Mouse (Mus musculus): ENCODE measurements around the gene Pik3r1.

Gene Pik3r1

DNA sequence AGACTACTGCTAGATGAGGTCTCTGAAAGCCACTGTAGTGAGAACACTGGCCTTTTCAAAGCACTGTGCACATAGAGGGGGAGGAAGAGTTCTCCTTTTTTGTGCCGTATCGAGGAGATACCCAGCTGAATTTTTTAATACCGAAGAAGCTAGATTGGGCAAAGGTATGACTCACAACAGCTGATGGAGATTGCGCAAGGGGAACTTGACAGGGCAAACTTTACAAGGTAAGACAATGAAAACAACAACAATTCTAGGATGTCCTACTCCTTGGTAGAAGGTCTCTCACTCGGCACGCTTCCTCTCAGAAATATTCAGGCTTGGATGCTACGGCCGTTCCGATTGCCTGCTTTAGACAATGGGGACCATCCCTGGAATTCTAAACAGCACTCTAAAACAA lies 55.9 kb downstream of the Pik3r1 start:
- DNase-seq (ENCODE audit: low spot score in 2 of 2): no peak

DNA sequence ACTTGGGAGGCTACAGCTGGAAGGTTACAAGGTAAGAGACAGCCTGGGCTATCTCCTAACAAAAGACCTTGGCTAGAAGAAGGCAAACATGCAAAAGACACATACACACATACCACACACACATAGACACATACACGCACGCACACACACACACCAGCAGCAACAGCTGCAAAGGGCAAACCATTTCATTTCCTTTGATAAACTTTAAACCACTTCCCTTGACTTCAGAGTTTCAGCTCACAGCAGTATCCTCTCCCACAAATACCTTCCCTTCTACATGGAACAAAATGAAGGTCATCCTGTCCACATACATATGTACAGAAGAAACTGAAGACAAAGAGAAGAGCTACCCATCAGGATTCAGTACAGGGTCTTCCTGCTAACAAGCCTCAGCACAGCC lies 56.7 kb downstream of the Pik3r1 start:
- DNase-seq (ENCODE audit: low spot score in 2 of 2): no peak

DNA sequence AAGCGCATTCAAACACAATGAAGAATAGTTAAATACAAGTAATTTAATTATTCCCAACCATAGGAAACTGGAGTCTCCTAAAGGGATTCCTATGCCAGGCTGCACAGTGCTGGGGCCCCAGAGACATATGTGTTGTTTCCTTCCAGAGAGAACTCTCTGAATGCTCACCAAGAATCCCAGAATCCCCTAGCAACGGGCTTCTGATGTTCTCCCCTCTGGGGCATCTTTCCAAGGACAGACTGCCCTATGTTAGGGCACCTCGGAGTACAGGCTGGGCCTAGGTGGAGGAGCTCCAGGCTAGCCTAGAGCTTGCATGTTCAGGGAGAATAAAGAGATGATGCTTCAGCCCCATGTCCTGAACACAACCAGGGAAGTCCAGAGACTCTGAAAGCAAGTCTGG lies 58.2 kb downstream of the Pik3r1 start:
- DNase-seq (ENCODE audit: low spot score in 2 of 2): no peak

DNA sequence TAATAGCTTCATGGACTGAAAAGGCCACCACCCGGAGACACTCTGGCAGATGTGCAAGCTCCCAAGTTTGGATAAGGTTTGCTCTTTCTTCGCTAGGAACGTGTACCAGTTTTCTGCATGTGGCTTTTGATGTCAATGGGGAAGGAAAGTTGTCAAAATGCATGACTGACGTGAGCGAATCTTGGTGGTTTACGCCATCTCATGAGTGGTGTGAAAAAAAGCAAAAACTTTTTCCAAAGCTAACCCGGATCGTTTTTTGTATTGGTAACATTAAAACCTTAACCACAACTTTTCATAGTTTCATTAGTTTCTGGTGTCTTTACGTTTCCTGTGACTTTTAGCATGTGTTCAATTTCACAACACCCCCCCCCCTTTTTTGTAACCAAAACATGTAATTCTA lies 60.8 kb downstream of the Pik3r1 start:
- DNase-seq (ENCODE audit: low spot score in 2 of 2): no peak

DNA sequence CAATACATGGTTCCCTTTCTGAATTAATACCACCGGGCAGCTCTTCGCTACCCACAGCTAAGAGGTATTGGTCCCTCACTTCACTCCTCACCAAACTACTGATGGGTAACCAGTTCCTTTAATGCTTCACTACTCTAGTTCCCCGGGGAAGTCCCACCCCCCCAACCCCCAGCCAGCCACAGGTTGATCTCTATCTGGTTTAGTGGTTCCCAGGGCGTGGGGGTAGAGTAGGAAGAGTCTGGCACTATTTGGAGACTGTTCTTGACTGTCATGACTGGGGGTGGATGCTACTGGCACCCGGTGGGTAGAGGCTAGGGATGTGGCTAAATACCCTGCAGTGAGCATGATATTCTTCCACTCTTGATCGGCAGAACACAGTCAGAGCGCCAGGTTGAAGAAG lies 61.6 kb downstream of the Pik3r1 start:
- DNase-seq (ENCODE audit: low spot score in 2 of 2): no peak

DNA sequence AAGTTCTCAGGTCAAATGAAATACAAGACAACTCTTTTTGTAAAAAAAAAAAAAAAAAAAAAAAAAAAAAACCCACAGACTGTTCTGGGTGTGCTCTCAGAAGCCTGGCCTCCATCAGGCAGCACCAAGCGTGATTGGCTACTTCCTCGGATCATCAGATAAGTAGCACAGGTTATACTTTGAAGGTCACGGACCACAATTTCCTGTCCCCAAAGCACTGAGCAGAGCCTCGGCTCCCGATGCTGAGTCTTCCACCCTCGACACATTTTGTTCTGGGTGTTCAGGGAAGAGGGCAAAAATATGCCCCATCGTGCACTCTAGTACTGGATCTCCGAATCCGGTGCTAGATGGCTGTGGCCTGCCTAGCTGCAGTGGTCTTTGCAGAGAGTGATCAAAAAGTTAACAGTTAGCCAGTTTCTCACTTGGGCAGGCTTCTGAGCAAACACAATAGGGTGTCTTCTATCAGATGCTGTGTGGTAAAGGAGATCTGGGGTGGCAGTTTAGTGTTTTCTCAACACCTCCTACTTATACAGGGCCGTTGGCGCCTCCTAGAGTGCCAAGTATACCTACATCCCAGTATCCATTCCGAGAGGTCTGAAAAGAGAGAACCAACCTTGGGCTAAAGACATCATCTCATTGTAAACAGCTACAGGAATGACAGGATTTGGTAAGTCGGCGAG lies 65.8 kb downstream of the Pik3r1 start:
- DNase-seq (ENCODE audit: low spot score in 2 of 2): no peak

DNA sequence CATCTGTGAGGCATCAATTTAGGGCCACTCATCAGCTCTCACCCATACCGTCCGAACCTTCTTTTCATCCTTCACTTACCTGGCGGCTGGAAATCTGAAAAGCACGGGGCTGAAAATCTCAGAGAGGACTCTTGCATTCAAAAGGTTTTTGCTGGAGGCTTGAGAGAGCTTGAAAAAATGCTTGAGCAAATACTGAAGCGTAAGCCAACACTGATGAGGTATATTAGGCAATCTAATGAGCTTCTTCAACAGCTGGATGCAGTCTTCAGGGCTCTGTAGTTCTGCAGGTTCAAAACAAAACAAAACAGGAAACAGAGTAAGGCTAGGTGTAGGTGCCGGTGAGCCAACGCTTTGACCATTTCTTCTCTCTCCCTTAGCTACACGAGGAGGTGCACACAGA lies 66.4 kb downstream of the Pik3r1 start:
- DNase-seq (ENCODE audit: low spot score in 2 of 2): no peak

DNA sequence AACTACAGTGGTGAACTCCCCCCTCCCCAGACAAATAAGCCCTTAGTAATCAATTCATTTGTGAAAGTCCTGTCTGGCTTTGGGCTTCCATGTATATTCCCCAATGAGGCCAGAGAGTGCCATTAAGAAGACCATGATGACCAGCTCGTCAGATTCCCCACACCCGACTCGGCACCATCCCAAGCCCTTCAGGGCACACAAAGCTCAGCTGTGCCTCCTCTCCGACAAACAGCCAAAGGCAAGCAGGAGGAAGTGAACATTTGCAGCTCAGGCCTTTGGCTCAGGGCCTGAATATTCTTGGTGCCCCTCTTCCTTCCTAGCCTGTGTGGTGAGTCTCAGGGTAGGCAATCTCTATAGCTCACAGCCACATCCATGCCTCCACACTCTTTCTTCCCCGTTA lies 68.3 kb downstream of the Pik3r1 start:
- no peak for DNase-seq (ENCODE audit: low spot score in 2 of 2)

DNA sequence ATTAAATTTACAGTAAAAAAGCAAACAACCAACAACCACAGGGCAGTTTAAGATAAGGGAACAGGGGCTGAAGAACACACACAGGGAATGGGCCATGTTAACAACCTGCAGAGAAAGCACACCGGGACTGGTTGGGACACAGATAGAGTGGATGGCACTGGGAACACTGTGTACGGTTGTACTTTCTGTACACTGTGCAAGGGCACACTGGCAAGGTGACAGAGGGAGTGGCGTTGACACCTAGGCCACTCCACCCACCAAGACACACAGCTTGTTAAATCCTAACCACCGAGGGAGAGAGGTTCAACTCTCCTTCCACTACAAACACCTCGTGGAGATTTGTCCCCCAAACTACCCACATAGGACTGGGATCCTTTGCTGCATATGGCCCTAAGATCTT lies 70.1 kb downstream of the Pik3r1 start:
- no peak for DNase-seq (ENCODE audit: low spot score in 2 of 2)

DNA sequence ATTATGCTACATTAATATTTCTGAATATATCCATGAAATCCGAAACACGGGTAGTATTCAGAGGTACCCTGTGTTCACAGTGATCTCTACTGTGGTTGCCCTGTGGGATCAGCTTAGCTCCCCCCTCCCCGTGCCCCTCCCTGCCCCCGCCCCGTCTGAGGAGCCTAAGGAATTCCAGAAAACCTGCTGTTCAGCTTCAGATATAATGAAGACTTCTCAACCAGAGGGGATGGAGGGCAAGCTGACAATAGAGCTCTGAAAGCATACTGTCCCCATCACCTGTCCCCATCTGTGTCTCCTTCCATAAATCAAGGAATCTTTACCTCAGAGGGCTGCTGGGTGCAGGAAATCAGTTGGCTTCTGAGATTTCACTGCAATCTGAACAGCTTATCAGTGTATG lies 70.6 kb downstream of the Pik3r1 start:
- DNase-seq (ENCODE audit: low spot score in 2 of 2): no peak

DNA sequence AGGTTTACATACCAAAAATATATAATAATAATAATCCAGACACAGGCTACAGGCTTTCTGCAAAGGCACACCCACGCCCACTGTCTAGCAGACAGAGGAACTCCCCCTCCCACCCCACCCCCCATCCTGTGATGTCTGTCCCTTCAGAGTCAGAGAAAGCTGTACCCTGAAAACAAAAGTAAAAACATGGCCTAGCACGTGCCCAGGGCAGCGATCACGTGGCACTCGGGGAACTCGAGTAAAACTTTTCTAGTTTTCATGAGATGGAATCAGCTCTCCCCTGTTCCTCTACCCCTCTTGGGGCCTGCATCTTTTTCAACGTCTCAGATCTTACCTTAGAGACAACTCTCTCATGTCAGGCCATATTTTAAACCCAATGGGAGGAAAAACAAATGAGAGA lies 71.2 kb downstream of the Pik3r1 start:
- DNase-seq (ENCODE audit: low spot score in 2 of 2): no peak

DNA sequence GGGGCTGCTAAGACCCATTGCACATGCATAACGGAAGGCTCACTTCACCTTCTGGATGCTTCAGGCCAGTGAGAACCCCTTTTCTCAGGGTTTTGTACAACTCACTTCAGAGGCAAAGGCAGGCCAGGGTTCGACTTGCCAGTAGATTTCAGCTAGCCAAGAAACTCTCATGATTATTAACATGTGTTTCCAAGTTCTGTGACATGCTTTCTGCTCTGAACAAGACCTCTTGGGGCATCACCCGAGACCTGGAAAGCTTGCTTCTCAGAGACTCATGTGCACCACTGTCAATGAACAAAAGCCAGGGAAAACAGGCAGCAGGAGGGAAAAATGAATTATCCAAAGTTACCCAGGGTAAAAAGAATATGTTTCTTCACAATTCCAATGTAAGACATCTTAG lies 71.7 kb downstream of the Pik3r1 start:
- no peak for DNase-seq (ENCODE audit: low spot score in 2 of 2)

DNA sequence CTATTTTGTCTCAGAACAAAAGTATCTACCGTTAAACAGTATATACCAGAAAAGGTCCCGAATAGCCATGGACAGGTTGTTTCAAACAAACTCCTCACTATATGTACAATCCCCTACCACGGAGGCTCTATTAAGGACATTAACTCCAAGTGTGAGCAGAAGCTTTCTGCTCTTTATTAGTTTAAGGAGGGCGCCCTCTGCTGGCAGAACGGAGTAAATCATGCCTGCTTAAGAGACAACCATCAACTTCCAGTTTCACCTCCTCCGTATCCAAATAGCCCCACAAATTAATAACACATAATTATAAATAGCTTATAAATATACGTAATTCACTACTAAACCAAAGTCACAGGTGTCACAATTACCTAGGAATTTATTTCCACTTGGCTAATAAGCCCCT lies 72.1 kb downstream of the Pik3r1 start:
- DNase-seq (ENCODE audit: low spot score in 2 of 2): peak; percentile 88 to 89

DNA sequence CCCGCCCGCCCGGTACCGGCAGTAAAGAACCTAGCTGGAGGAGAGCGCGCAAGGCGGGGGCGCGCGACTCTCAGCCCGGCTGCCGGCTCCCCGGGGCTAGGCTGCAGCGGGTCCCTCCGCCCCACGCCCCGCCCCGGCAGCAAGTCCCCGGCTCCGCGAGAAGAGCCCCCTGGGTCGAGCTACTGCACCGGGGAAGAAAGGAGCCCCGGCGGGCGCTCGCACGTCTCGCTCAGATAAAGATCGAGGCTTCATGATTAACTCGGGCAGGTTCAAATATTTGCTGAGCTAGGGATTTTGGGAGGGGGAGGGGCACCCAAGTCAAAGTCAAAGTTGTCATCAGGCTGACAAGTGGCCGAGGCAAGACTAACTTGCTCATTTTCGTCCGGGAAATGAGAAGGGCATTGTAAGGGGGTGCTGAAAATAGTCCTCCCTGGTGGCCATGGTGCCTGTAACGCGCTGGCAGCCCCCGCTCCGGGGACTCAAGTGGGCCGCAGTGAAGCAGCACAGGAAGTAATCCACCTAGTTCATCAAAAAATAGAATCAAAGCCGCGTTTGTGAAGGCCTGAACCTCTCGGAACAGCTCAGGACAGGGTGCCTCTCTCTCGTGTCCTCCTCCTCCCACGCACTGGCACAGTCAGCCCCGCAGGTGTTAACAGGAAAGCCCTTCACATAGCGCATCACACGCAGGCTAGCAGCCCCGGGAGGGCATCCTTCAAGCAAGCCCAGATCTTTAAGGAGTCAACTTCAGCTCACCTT lies 73.3 kb downstream of the Pik3r1 start:
- DNase-seq (ENCODE audit: low spot score in 2 of 2): no peak

DNA sequence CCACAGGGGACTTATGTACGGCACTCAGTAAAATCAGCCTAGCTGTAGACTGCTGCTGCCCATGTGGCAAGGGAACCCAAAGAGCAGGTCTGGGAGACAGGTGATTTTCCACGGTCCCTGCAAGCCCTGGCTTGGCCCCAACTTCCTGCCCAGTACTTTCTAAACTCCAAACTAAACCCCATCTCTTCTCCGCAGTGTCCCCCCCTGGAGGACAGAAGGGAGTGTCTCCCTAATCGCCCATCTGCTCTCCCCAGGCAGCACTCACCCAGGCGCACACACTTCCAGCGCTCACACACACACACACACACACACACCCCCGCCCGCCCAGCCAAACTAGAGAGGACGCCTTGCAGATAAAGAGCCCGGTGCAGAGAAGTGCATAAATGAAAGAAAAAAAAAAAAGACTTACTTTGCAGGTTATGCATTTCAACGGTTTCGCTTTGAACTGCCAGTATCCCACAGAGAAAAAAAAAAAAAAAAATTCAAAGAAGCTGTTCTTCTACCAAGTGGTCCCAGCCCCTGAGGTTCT lies 74.0 kb downstream of the Pik3r1 start:
- DNase-seq (ENCODE audit: low spot score in 2 of 2): peak in 1 of 2 experiments; percentile 51

DNA sequence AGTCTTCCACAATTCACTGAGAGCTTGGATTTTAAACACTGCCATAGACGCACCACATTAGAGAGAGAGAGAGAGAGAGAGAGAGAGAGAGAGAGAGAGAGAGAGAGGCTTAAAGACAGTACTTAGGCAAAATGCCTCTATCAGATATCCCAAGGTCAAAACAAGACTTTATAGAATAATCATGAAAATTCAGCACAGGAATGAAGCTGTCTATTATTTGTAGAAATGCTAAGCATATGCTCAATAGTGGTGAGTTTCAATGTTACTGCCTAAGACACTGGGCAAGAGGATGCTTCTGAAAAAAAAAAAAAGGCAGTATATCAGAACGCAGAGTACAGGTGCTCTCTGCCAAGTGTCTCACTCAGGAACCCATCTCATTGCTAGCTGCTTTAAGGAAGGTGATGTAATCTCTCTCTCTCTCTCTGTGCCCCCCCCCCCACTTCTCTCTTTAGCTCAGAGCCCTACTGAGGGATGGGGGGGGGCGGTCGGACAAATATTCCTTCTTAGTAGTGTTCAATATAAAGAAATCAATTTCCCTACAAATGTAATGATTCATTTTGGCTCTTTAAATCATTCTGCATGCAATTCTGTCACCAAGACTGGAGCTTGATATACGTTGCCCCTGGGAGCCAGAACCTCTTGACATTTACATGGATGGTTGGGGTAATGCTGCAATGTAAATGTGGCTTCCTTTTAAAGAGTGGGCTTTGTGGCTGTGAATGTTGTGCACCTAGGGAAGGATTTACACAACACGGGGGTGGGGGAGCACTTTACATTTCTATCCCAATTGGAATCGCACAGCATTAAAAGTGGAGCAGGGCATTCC lies 74.9 kb downstream of the Pik3r1 start:
- DNase-seq (ENCODE audit: low spot score in 2 of 2): no peak

DNA sequence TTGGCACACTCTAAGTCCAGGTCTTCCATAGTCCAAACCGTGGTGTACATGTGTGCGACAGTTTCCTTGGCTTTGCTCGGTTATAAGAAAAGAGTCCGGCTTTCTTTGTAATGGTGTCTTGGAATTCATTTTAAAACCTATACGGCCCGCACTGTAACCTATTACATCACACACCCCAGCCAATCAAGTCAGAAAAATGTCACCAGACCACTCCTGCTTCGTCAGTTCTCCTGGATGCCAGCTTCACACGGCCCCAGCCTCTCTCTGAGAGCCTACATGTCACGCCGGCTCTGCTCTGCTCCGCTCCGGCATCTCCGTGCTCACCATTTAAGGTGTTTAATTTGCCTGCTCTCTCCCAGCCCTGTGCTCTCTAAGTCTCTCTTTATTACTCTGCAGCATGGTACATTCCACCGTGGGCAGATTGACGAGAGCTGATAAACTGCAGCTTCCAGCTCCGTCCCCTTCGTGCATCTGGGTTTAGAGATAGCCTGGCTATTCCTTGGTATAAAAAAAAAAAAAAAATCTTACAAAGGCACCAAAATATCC lies 75.7 kb downstream of the Pik3r1 start:
- DNase-seq (ENCODE audit: low spot score in 2 of 2): peak; percentile 46 to 63

DNA sequence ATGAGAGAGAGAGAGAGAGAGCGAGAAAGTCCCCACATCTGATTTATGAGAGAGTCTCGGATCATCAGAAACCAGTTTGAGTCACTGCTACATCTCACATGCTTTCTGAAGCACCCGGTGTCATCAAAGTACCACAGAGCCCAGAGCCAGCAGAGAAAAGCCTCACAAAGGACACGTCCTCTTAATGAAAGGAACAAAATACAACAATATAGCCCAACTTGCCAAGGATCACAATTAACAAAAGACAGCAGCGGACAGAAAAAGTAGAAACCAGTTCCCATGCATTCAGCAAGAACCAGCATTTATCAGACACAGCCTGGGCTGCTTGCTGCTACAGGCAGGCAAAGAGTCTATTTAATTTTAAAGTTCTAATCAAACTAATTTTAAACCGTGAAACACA lies 76.3 kb downstream of the Pik3r1 start:
- no peak for DNase-seq (ENCODE audit: low spot score in 2 of 2)

DNA sequence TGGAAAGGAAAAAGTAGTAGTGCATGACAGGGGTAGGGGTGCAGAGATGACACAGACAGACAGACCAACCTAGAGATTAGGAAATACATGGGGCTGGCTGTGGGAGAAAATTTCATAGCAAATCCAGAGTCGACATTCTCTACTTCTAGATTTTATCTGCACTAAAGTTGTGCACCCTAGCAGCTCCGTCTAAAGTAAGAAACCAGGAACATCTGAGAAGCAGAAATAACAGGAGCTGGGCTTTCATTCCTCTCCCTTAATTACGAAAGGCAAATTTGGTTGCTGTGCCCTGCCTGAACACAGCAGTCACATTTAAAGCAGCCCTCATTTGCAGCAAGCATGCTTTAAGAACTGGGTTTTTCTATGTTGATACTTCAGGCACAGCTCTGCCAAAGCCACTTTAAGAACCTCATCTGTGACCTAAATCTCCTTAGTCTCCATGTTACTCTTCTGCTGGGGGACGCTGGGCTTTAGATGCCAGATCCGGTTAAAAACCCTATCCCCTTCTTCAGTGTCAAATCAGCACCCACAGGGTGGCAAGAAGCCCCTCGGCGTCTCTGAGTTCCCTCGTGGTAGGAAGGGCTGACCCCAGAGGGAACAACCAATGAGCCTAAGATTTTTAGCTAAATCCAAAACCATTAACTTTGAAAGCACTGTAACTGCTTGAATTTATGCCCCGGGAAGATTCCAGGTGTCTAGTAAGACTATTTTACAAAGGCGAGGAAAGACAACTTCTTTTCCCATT lies 76.9 kb downstream of the Pik3r1 start:
- no peak for DNase-seq (ENCODE audit: low spot score in 2 of 2)

DNA sequence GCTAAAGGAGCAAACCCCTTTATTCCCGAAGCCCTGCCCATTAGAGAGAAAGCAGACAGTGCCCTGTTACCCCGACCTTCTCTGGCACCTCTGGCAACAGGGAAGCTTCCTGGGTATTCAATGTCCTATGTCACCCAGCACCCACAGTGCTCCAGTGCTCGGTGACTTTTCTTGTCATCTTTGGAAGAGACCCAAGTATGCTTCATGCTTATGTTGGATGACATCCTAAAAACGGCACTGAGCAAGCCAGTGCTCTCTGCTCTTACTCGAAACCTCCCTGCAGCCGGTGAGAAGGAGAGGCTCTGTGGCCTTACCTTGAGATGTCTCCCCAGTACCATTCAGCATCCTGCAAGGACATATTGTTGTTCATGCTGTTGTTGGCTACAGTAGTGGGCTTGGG lies 77.8 kb downstream of the Pik3r1 start:
- DNase-seq (ENCODE audit: low spot score in 2 of 2): no peak

DNA sequence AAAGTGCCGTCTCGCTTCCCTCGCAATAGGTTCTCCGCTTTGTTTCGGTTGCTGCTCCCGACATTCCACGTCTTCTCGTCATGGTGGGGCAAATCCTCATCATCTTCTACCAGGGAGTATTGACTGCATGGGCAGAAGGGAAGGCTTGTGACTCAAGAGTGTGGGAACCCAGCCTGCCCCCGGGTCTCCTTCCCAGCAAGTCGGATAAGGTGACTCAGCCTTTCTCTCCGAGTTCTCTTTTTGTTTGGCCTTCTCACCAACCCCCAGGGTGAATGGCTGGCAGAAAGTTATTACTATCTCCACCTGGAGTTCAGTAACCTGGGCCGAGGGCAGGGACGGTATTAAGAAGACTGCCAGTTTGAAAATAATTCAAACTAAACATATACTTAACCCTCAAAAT lies 81.8 kb downstream of the Pik3r1 start:
- no peak for DNase-seq (ENCODE audit: low spot score in 2 of 2)

DNA sequence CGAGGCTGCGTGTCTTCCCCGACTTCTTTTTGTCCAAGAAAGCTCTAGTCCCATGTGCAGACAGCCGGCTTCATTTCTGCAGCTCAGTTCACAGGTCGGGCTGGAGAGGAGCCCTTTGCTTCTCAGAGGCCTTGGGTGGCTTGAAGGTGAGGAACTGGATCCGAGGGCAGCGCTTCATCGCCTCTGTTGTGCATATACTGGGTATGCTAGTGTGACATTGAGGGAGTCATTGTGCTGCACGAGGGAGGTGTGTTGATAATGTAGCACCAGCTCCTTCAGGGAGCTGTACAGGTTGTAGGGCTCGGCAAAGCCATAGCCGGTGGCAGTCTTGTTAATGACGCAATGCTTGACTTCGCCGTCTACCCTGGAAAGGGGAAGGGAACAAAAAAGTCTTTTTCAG lies 83.3 kb downstream of the Pik3r1 start:
- DNase-seq (ENCODE audit: low spot score in 2 of 2): no peak

Data from frontal cortex, postnatal 25 days (tissue).